Mouse (Mus musculus) regulatory T cell (primary cell): ENCODE measurements around the gene Edrf1.

Experiments used
- in situ Hi-C: fragments of 300-600 bp; cut with MboI, MseI; formaldehyde crosslinking; loops from one replicate; pipeline ENCODE4 v1.15.1; 2025; ENCODE audit warnings: high pct_unique_total_duplicates

Edrf1 gene

GRCm38 (mm10) chr7:133637361-133638305, at the start of gene Edrf1:
Gene Edrf1 (plus strand): TSS chr7:133637543.
- in situ Hi-C loops, result loop anchor here (5.0 kb wide), 1 partner anchor 705 kb away; the partner anchor contains the start of gene Zranb1

- in situ Hi-C loops, result no loop called here
Measured at GRCm38 (mm10) chr7:133591750-133592149, 45.6 kb upstream of the Edrf1 start.

DNA sequence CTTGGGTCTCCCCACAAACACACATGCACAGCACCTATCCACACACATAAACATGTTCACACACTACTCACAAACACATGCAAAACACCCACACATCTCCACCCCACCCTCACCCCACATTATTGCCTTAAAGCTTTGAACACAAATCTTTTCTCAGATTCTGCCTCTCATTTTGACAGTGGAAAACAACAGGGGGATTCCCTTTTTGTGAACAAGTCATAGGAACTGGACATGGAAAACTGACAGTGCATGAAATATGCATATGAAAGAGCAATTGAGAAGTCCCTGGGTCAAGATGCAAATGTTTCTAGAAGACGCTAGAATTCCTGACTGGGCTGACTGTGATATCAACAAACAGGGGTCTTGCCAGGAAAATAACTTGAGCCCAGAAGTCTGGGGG, 36.8 kb upstream of the Edrf1 start:
- in situ Hi-C loops, result loop anchor here (10.0 kb wide), 1 partner anchor 576 kb away; no protein-coding TSS in a partner anchor

- in situ Hi-C loops, result loop anchor here (10.0 kb wide), 1 partner anchor 577 kb away; no protein-coding TSS in a partner anchor
Measured at GRCm38 (mm10) chr7:133602058-133602457, 35.3 kb upstream of the Edrf1 start, which contains the start of gene Tex36. Gene Tex36 (minus strand): TSS chr7:133602158.

DNA sequence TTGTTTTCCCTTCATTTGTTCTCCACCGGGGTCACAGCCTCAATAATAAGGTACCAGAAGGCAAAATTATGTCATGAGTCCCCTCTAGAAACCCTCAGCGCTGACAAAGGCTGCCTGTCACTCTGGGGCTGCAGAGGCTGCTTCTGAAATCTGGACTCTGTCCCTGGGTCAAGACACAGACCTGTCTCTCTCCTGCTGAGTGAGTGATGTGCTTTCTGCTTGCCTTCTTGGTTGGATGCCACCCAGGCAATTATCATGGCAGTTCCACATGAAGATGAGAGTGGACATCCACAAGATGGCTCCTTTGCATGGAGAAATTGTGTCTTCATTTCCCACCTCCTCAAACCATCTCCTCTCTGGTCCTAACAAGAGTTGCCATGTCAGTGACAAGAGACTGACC, 34.2 kb upstream of the Edrf1 start:
- in situ Hi-C loops, result loop anchor here (10.0 kb wide), 1 partner anchor 578 kb away; no protein-coding TSS in a partner anchor

GRCm38 (mm10) chr7:133604427-133605081, 32.8 kb upstream of the Edrf1 start:
- in situ Hi-C loops, result loop anchor here (10.0 kb wide), 1 partner anchor 580 kb away; no protein-coding TSS in a partner anchor

DNA sequence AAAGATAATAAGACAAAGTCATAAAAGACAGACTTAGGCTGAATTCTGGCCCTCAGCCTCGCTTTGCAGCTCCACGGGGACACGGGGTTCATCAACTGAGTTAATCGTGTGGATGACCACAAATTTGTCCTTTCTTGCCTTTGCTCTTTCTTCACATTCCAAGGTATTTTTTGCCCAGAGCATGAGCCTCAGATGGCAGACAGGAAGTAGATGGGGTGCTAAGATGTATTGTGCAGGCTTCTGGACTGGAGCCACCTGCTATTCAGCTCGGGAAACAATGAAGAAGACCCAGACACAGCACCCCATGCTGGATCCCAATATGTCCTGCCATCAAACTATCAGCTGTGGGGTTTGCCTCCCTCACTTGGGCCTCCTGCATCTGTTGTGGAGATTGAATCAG, 30.0 kb upstream of the Edrf1 start:
- in situ Hi-C loops, result loop anchor here (10.0 kb wide), 1 partner anchor 583 kb away; no protein-coding TSS in a partner anchor

GRCm38 (mm10) chr7:133607883-133608575, 29.3 kb upstream of the Edrf1 start:
- in situ Hi-C loops, result loop anchor here (10.0 kb wide), 1 partner anchor 583 kb away; no protein-coding TSS in a partner anchor

GRCm38 (mm10) chr7:133608631-133609340, 28.6 kb upstream of the Edrf1 start:
- in situ Hi-C loops, result loop anchor here (10.0 kb wide), 1 partner anchor 584 kb away; no protein-coding TSS in a partner anchor

DNA sequence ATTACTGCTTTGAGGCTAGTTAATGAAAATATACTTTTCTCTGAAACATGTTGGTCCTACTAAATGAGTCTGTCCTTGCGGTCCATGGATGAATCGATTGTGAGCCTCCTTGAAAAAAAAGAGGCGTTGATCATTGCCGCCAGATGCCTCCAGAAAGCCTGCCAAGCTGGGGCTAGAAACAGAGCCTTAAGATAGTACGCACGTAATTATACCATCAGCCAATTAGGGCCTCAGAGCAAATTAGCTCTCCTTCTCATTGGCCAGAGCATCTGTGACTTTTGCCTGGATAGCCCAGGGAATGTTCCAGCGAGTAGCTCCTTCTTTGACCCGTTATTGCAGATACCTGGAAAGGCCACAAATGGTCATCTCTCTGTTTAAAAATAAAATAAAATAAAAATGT, 27.8 kb upstream of the Edrf1 start:
- in situ Hi-C loops, result loop anchor here (10.0 kb wide), 1 partner anchor 585 kb away; no protein-coding TSS in a partner anchor

DNA sequence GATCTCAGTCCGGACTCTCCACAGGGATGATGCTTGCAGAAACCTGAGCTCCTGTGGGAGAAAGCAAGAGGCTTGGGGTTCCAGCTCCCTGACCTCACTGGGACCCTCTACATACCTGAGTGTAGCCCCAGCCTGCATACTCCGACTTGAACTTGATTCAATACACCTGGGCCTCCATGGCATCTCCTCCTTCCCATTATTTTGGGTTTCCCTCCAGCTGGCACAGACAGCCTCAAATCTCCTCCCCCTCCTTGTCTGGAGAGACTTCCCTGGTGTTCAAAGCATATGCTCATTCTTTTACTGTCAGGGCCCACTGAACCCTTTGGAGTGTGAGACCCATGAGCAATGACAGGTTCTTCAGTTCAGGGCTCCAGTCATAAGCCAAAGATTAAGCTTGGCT, 24.4 kb upstream of the Edrf1 start:
- in situ Hi-C loops, result no loop called here

DNA sequence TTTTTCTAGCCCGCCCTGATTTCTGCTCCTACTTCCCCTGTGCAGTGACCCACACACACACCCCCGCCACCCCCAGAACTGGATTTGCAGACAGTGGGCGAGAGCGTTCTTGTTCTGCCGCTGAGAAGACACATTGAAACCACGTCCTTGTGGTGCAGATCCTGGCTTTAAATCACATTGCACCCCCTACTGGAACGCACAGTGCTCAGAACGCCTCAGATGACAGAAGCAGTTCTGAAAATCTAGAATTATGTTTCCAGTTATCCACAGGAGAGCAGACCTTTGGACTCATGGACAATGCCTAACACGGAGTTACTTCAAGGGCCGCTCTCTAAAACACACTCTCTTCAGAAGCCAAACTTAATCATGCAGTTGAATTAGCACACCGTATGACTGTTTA, 16.6 kb upstream of the Edrf1 start:
- in situ Hi-C loops, result no loop called here

DNA sequence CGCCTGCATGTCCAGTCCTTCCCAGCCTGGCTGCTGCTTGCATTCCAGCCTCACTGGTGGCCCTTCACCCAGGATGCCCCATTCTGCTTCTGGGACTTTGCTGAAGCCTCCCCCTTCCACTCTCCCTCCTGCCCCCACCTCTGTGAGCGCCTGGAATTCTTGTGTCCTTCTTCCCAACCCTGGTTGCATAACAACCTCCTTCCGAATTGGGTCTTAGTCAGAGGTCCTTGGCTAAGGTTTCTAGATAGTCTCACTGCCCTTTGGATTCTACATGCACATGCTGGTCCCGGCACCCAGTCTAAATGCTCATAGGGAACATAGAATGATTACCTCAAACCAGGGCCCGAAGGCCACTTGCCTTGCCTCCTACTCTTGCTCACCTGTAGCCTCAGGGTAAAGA, 14.1 kb upstream of the Edrf1 start:
- in situ Hi-C loops, result no loop called here

DNA sequence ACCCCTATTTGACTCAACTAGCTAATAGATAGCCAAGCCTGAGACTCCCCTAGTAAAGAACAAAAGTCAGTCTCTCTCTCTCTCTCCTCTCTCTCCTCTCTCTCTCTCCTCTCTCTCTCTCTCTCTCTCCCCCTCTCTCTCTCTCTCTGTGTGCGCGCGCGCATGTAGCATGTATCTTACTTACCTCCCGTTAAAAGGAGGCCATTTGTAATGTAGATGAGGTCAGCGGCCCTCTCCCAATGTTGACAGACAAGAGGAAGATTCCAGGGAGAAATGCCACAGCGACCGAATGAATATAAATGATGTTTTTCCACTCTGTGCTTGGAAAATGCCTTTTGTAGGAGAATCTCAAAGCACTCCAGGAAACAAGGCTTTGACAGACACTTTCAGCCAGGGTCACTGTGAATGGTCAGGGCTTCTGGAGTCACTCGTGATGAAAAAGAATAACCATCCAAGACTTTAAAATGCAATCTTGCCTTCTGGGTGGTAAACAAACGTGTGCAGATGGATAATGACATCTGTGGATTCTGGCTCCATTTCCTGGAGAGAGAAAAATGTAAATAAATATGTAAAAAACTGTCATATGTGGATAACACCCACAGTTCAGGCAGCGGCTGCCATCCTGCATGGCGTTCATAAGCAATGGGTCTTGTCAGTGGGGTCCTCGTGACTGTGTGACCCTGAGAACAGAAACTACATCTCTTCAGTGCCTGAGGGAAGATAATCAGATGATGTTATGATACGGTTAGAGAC, 10.0 kb upstream of the Edrf1 start:
- in situ Hi-C loops, result no loop called here

GRCm38 (mm10) chr7:133630821-133631220, 6.5 kb upstream of the Edrf1 start:
- in situ Hi-C loops, result no loop called here

- in situ Hi-C loops, result no loop called here
Measured at GRCm38 (mm10) chr7:133632476-133632875, 4.9 kb upstream of the Edrf1 start.

GRCm38 (mm10) chr7:133634932-133635650, 2.3 kb upstream of the Edrf1 start:
- in situ Hi-C loops, result loop anchor here (5.0 kb wide), 1 partner anchor 703 kb away; the partner anchor contains the start of gene Zranb1

GRCm38 (mm10) chr7:133636738-133637352, 498 bp upstream of the Edrf1 start:
- in situ Hi-C loops, result loop anchor here (5.0 kb wide), 1 partner anchor 705 kb away; the partner anchor contains the start of gene Zranb1

- in situ Hi-C loops, result loop anchor here (5.0 kb wide), 1 partner anchor 706 kb away; the partner anchor contains the start of gene Zranb1
Measured at GRCm38 (mm10) chr7:133638306-133638705, 963 bp downstream of the Edrf1 start.
